Mouse (Mus musculus) embryonic facial prominence, embryonic 12.5 days (tissue): Measurements from ENCODE around the gene Jmjd6. TPM values are rescaled to one million over a fixed set of nuclear protein-coding genes. Genes with fewer than 3 reads are reported as not detected.

Experiments
- polyA plus RNA-seq: library from polyadenylated mRNA; unstranded; fragments of >200 nt; fragmentation: Nextera tagmentation; extraction: Ambion mirVana; gene quantifications from 2 replicates; pipeline ENCODE4 v1.2.1, GENCODE M21; 2016

The Jmjd6 gene
- polyA plus RNA-seq, 1 experiment from 2014 or later: 80.5 TPM

Other genes starting within 250 kb of the Jmjd6 start
- 4.5 and 4.7 TPM in 2 replicates for gene Rhbdf2, start 216.4 kb downstream of the Jmjd6 start, polyA plus RNA-seq
- 0.59 and 0.86 TPM in 2 replicates for gene Prcd, start 189.9 kb downstream of the Jmjd6 start, polyA plus RNA-seq
- 6.4 and 7.1 TPM in 2 replicates for gene Cygb, start 189.1 kb downstream of the Jmjd6 start, polyA plus RNA-seq
- gene St6galnac1, start 67.9 kb downstream of the Jmjd6 start, polyA plus RNA-seq: not detected in 2 replicates
- 31.7 and 34.1 TPM in 2 replicates for gene Mxra7, start 15.4 kb downstream of the Jmjd6 start, polyA plus RNA-seq
- gene Mettl23, start 171 bp downstream of the Jmjd6 start, polyA plus RNA-seq: 63.7 and 71.2 TPM in 2 replicates
- gene Mfsd11, start 9.0 kb upstream of the Jmjd6 start, polyA plus RNA-seq: 47.8 and 51.2 TPM in 2 replicates
- 915 and 968 TPM in 2 replicates for gene Srsf2, start 9.6 kb upstream of the Jmjd6 start, polyA plus RNA-seq
- 3.8 and 4.4 TPM in 2 replicates for gene Mgat5b, start 75.4 kb upstream of the Jmjd6 start, polyA plus RNA-seq